Mouse (Mus musculus): Measurements from ENCODE around the gene Jund.

Gene Jund

GRCm38 (mm10) chr8:70730956-70731355, 32.2 kb downstream of the Jund start:
- DNase-seq: no peak

GRCm38 (mm10) chr8:70737705-70738104, 39.0 kb downstream of the Jund start:
- DNase-seq: no peak

- no peak for DNase-seq
These were observed 39.5 kb downstream of the Jund start for GRCm38 (mm10) chr8:70738211-70738610.

- DNase-seq: no peak
These were observed 42.9 kb downstream of the Jund start for GRCm38 (mm10) chr8:70741661-70742060.

- DNase-seq: no peak
These were observed 43.4 kb downstream of the Jund start for GRCm38 (mm10) chr8:70742176-70742575.

GRCm38 (mm10) chr8:70742981-70743655, 44.4 kb downstream of the Jund start:
- DNase-seq: no peak

- DNase-seq: no peak
These were observed 45.2 kb downstream of the Jund start for GRCm38 (mm10) chr8:70743656-70744590.

GRCm38 (mm10) chr8:70744806-70745205, 46.1 kb downstream of the Jund start:
- no peak for DNase-seq

- DNase-seq: no peak
These were observed 47.0 kb downstream of the Jund start for GRCm38 (mm10) chr8:70745691-70746220.

- DNase-seq: no peak
These were observed 47.9 kb downstream of the Jund start for GRCm38 (mm10) chr8:70746676-70747075.

- no peak for DNase-seq
These were observed 48.6 kb downstream of the Jund start for GRCm38 (mm10) chr8:70747211-70747890.

- no peak for DNase-seq
These were observed 49.7 kb downstream of the Jund start for GRCm38 (mm10) chr8:70748246-70749096.

GRCm38 (mm10) chr8:70749097-70749674, 50.4 kb downstream of the Jund start:
- DNase-seq: no peak

Data from thymus, adult 18-20 months (tissue).